Mouse (Mus musculus) limb, embryonic 15.5 days (tissue): ENCODE measurements at regions not wholly inside any gene's neighbourhood (a gene's known extent, or its start where the extent isn't known, plus 50 kb on each side); places are given as distances from the start of the nearest gene placed in this dataset.

ENCODE experiments used
- ATAC-seq: fragments of 200-750 bp; cut with Nextera tagmentation; 2 replicates; pipeline ENCODE4 v1.8.0; 2017; ENCODE audit warnings: low read depth, moderate TSS enrichment; ENCODE audit not compliant: insufficient number of reproducible peaks, low FRiP score, low TSS enrichment
- H3K27ac ChIP-seq: fragments of 300-500 bp; sonication (generic); 2 replicates; pipeline ENCODE4 v1.5.1; 2015; ENCODE audit warnings: moderate library complexity, mild to moderate bottlenecking, inconsistent platforms
- H3K27me3 ChIP-seq: fragments of 300-500 bp; sonication (generic); 2 replicates; pipeline ENCODE4 v1.6.1; 2015; ENCODE audit warnings: inconsistent platforms
- H3K36me3 ChIP-seq: fragments of 300-500 bp; sonication (generic); 2 replicates; pipeline ENCODE4 v1.6.1; 2015; ENCODE audit warnings: inconsistent platforms
- H3K4me1 ChIP-seq: fragments of 300-500 bp; sonication (generic); 2 replicates; pipeline ENCODE4 v1.6.1; 2015; ENCODE audit warnings: inconsistent platforms
- H3K4me2 ChIP-seq: fragments of 300-500 bp; sonication (generic); 2 replicates; pipeline ENCODE4 v1.6.1; 2015; ENCODE audit warnings: mild to moderate bottlenecking, inconsistent platforms
- H3K4me3 ChIP-seq: fragments of 300-500 bp; sonication (generic); 2 replicates; pipeline ENCODE4 v1.5.1; 2015; ENCODE audit warnings: mild to moderate bottlenecking, inconsistent platforms
- H3K9ac ChIP-seq: fragments of 300-500 bp; sonication (generic); 2 replicates; pipeline ENCODE4 v1.6.1; 2015; ENCODE audit warnings: inconsistent platforms
- H3K9me3 ChIP-seq: fragments of 300-500 bp; sonication (generic); 2 replicates; pipeline ENCODE4 v1.6.1; 2016; ENCODE audit warnings: inconsistent platforms
- WGBS: fragments of 180-500 bp; shearing (Covaris S2); methylation state at CpG from one replicate; pipeline ENCODE4 v1.1.7; 2015; 5-methylcytosine and 5-hydroxymethylcytosine counted together

GRCm38 (mm10) chr13:118985285-118985684 is 315.7 kb downstream of the Fgf10 start:
- peaks cover 5% of the 10 kb centered on the region; the same call in 1 of the 2 replicates for H3K4me1 ChIP-seq
- no peaks in the 10 kb centered on the region for H3K36me3 ChIP-seq
- H3K9ac ChIP-seq, result no peak overlapping the region
- no peak overlapping the region for H3K4me3 ChIP-seq
- no peaks in the 10 kb centered on the region for H3K27me3 ChIP-seq
- no peak overlapping the region for H3K4me2 ChIP-seq
- no peak overlapping the region for H3K27ac ChIP-seq
- no peak for ATAC-seq
- 42% methylated on average over 1 of the region's 1 CpGs for WGBS
- H3K9me3 ChIP-seq, result no peaks in the 10 kb centered on the region

GRCm38 (mm10) chr13:119025305-119025975 is 355.8 kb downstream of the Fgf10 start:
- Histone ChIP-seq H3K27me3 (no peaks in the 10 kb centered on the region), H3K9ac (no peak overlapping the region), H3K9me3 (no peaks in the 10 kb centered on the region), H3K27ac (no peak overlapping the region), H3K4me1 (no peaks in the 10 kb centered on the region), H3K36me3 (no peaks in the 10 kb centered on the region), H3K4me3 (no peak overlapping the region), H3K4me2 (no peak overlapping the region)
- WGBS, result 65% methylated on average over 6 of the region's 6 CpGs
- ATAC-seq, result no peak

GRCm38 (mm10) chr13:119039616-119040015 is 370.0 kb downstream of the Fgf10 start:
- Histone ChIP-seq H3K4me1 (no peaks in the 10 kb centered on the region), H3K9ac (no peak overlapping the region), H3K9me3 (no peaks in the 10 kb centered on the region), H3K27ac (no peak overlapping the region), H3K4me2 (no peak overlapping the region), H3K4me3 (no peak overlapping the region), H3K27me3 (no peaks in the 10 kb centered on the region), H3K36me3 (no peaks in the 10 kb centered on the region)
- WGBS, result 90% methylated on average over 1 of the region's 1 CpGs
- ATAC-seq, result no peak

GRCm38 (mm10) chr13:119045112-119045511 is 375.5 kb downstream of the Fgf10 start:
- 78% methylated on average over 1 of the region's 1 CpGs for WGBS
- no peak overlapping the region for H3K27ac ChIP-seq
- no peaks in the 10 kb centered on the region for H3K27me3 ChIP-seq

GRCm38 (mm10) chr13:119068745-119069580 is 359.4 kb upstream of the Paip1 start:
- no peak for ATAC-seq
- WGBS, result 68% methylated on average over 6 of the region's 6 CpGs
- H3K9ac ChIP-seq, result no peak overlapping the region
- H3K4me3 ChIP-seq, result no peak overlapping the region
- H3K9me3 ChIP-seq, result no peaks in the 10 kb centered on the region
- no peaks in the 10 kb centered on the region for H3K36me3 ChIP-seq
- H3K4me1 ChIP-seq, result no peaks in the 10 kb centered on the region
- no peak overlapping the region for H3K27ac ChIP-seq
- H3K27me3 ChIP-seq, result no peaks in the 10 kb centered on the region
- H3K4me2 ChIP-seq, result no peak overlapping the region

More at GRCm38 (mm10) chr13:119045112-119045511, 375.5 kb downstream of the Fgf10 start:
- H3K4me3 ChIP-seq, result no peak overlapping the region
- H3K4me2 ChIP-seq, result no peak overlapping the region
- no peaks in the 10 kb centered on the region for H3K9me3 ChIP-seq
- no peaks in the 10 kb centered on the region for H3K4me1 ChIP-seq
- no peak for ATAC-seq
- H3K36me3 ChIP-seq, result no peaks in the 10 kb centered on the region
- H3K9ac ChIP-seq, result no peak overlapping the region

- no peaks in the 10 kb centered on the region for H3K36me3 ChIP-seq
- H3K4me1 ChIP-seq, result no peaks in the 10 kb centered on the region
- no peak for ATAC-seq
- no peak overlapping the region for H3K4me3 ChIP-seq
- H3K27me3 ChIP-seq, result no peaks in the 10 kb centered on the region
- H3K9me3 ChIP-seq, result no peaks in the 10 kb centered on the region
- no peak overlapping the region for H3K9ac ChIP-seq
- H3K27ac ChIP-seq, result no peak overlapping the region
- H3K4me2 ChIP-seq, result no peak overlapping the region
- WGBS, result 84% methylated on average over 7 of the region's 7 CpGs
Observed at GRCm38 (mm10) chr13:119069581-119069936, 358.8 kb upstream of the Paip1 start.

GRCm38 (mm10) chr13:119079243-119079642 is 349.2 kb upstream of the Paip1 start:
- Histone ChIP-seq H3K9me3 (no peaks in the 10 kb centered on the region), H3K9ac (no peak overlapping the region), H3K27me3 (no peaks in the 10 kb centered on the region), H3K4me2 (no peak overlapping the region), H3K4me1 (no peaks in the 10 kb centered on the region), H3K36me3 (no peaks in the 10 kb centered on the region), H3K4me3 (no peak overlapping the region), H3K27ac (no peak overlapping the region)
- ATAC-seq, result no peak
- 90% methylated on average over 4 of the region's 4 CpGs for WGBS

GRCm38 (mm10) chr13:119081691-119082090 is 346.7 kb upstream of the Paip1 start:
- ATAC-seq, result no peak
- Histone ChIP-seq H3K27ac (no peak overlapping the region), H3K4me3 (no peak overlapping the region), H3K27me3 (no peaks in the 10 kb centered on the region), H3K9ac (no peak overlapping the region), H3K4me1 (no peaks in the 10 kb centered on the region), H3K4me2 (no peak overlapping the region), H3K9me3 (no peaks in the 10 kb centered on the region), H3K36me3 (no peaks in the 10 kb centered on the region)
- 60% methylated on average over 1 of the region's 1 CpGs for WGBS

GRCm38 (mm10) chr13:119117906-119118305 is 310.5 kb upstream of the Paip1 start:
- ATAC-seq, result no peak
- WGBS, result 42% methylated on average over 3 of the region's 3 CpGs
- no peaks in the 10 kb centered on the region for H3K9me3 ChIP-seq

GRCm38 (mm10) chr13:119118382-119118781 is 310.0 kb upstream of the Paip1 start:
- no peak for ATAC-seq
- no peaks in the 10 kb centered on the region for H3K36me3 ChIP-seq
- no peak overlapping the region for H3K27ac ChIP-seq
- no peak overlapping the region for H3K4me3 ChIP-seq
- no peaks in the 10 kb centered on the region for H3K27me3 ChIP-seq
- no peaks in the 10 kb centered on the region for H3K9me3 ChIP-seq
- H3K9ac ChIP-seq, result no peak overlapping the region
- WGBS, result 55% methylated on average over 1 of the region's 1 CpGs
- no peaks in the 10 kb centered on the region for H3K4me1 ChIP-seq
- H3K4me2 ChIP-seq, result no peak overlapping the region

More at GRCm38 (mm10) chr13:119117906-119118305, 310.5 kb upstream of the Paip1 start:
- H3K36me3 ChIP-seq, result no peaks in the 10 kb centered on the region
- no peak overlapping the region for H3K9ac ChIP-seq
- no peaks in the 10 kb centered on the region for H3K4me1 ChIP-seq
- no peak overlapping the region for H3K27ac ChIP-seq
- no peak overlapping the region for H3K4me3 ChIP-seq
- no peaks in the 10 kb centered on the region for H3K27me3 ChIP-seq
- H3K4me2 ChIP-seq, result no peak overlapping the region

GRCm38 (mm10) chr13:119140436-119140835 is 288.0 kb upstream of the Paip1 start:
- 75% methylated on average over 2 of the region's 2 CpGs for WGBS
- H3K4me1 ChIP-seq, result no peaks in the 10 kb centered on the region
- no peaks in the 10 kb centered on the region for H3K27me3 ChIP-seq
- H3K4me2 ChIP-seq, result no peak overlapping the region
- no peaks in the 10 kb centered on the region for H3K9me3 ChIP-seq
- no peak overlapping the region for H3K9ac ChIP-seq
- H3K4me3 ChIP-seq, result no peak overlapping the region
- no peak for ATAC-seq
- H3K36me3 ChIP-seq, result no peaks in the 10 kb centered on the region
- no peak overlapping the region for H3K27ac ChIP-seq

- H3K36me3 ChIP-seq, result no peaks in the 10 kb centered on the region
- WGBS, result 2% methylated on average over 1 of the region's 1 CpGs
- H3K4me1 ChIP-seq, result no peaks in the 10 kb centered on the region
- H3K4me2 ChIP-seq, result no peak overlapping the region
- no peak overlapping the region for H3K27ac ChIP-seq
- H3K9me3 ChIP-seq, result no peaks in the 10 kb centered on the region
- no peak for ATAC-seq
- no peaks in the 10 kb centered on the region for H3K27me3 ChIP-seq
- no peak overlapping the region for H3K4me3 ChIP-seq
- no peak overlapping the region for H3K9ac ChIP-seq
Observed at GRCm38 (mm10) chr13:119143351-119143750, 285.1 kb upstream of the Paip1 start.
